Mouse (Mus musculus): ENCODE measurements around the gene Myo5c.
"Not testable (repeated sequence)": the region's sequence is repeated elsewhere in the genome, so short reads cannot be mapped to it uniquely, and the experiment has no call there.

Myo5c gene

DNA sequence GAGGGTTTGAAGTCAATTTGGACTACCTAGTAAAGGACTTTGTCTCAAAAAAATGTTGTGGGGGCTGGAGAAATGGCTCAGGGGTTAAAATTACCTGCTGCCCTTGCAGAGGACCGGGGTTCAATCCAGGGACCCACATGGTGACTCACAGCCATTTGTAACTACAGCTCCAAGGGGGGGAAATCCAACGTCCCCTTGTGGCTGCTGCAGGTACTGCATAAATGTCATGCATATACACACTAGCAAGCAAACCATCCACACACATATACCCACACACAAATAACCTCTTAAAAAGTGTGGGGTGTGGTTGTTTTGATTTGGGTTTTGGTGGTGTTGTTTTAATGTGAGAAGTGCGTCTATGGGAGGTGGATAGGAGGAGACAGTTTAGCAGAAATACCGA is 12.7 kb downstream of the Myo5c start:
- no peak for DNase-seq

DNA sequence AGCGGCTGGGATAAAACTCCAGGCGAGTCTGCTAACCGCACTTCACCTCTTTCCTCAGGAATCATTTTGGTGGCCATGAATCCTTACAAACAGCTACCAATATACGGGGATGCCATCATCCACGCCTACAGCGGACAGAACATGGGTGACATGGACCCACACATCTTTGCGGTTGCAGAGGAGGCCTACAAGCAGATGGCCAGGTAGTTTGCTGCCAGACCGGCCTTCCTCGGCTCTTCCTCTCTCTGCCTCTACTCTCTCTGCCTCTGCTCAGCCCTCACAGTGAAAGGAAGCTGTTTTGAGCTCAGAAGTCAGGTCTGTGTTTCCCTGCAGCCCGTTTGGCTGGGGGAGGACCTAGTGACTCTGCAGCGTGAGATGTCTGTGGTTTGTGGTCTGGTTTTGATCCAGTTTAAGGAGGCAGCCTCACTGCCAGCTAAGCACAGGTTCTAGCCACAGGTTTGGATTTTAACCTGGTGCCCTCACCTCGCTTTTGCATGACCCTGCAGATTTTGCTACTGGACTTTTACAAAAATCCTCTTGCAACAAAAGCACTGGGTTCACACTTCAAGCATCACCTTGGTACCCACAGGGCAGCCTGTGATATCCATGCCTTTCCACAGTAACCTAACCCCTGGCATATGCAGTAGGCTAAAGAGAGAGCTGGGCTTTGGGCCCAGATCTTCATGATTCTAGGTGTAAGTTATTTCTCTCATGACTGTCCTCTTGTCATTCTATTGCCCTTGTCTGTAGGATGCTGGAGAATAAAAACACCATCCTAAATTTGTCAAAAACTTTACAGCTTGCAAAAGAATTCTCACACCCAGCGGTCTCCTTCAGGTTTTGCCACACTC is 14.5 kb downstream of the Myo5c start:
- DNase-seq: no peak

DNA sequence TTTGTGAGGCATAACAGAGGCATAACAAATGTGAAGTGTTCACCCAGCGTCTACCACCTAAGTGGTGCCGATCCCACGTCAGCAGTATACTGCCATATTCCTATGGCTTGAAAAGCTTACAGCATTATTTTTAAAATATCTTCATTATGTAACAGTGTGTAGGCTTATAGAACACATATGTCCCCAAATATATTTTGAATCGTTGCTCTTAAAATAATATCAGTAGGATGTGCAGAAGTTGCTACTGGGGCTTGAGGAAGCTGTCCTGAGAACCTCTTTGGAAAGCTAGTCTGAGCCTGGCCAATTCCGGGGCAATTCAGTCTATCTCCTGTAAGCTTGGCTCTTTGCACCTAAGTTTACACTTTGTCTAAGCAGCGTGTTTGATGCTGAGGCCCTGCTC is 16.1 kb downstream of the Myo5c start:
- DNase-seq: no peak

DNA sequence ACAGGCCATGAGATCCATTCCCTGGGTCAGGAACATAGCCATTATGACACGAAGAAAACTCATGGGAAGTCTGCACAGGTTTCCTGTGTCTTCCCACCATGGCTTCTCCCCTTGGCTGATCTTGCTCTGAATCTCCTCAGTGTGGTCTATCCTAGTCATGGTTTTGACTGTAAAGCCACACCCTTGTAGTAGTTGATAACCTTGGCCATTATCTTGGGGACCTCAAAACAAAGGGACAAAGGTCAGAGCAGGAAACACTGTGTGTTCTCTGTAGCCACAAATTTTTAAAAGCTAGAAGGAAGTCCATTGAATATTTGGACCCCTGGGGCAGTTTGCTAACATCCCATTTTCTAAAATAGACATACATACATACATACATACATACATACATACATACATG is 16.5 kb downstream of the Myo5c start:
- DNase-seq: no peak

DNA sequence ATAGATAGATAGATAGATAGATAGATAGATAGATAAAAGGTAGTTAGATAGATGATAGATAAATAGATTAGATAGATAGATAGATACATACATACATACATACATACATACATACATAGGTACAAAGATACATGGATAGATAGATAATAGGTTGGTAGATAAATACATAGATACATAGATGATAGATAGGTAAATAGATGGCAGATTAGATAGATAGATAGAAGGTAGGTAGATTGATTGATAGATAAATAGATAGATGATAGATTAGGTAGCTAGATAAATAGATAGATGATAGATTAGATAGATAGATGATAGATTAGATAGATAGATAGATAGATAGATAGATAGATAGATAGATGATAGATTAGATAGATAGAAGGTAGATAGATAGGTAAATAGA is 17.1 kb downstream of the Myo5c start:
- no peak for DNase-seq

DNA sequence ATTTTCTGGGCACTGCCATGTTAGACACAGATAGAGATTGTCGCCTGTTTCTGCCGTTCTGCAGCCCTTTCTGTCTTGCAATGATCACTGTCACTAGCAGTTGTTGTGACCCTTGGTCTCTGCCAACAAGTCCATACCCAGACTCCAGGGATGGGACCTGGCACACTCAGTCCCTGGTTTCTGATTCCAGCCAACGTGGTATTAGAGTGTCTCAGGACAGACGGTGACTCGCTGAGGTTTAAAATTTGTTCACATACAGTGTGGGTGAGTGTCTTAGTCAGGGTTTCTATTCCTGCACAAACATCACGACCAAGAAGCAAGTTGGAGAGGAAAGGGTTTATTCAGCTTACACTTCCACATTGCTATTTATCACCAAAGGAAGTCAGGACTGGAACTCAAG is 21.3 kb downstream of the Myo5c start:
- not testable (repeated sequence) for DNase-seq

DNA sequence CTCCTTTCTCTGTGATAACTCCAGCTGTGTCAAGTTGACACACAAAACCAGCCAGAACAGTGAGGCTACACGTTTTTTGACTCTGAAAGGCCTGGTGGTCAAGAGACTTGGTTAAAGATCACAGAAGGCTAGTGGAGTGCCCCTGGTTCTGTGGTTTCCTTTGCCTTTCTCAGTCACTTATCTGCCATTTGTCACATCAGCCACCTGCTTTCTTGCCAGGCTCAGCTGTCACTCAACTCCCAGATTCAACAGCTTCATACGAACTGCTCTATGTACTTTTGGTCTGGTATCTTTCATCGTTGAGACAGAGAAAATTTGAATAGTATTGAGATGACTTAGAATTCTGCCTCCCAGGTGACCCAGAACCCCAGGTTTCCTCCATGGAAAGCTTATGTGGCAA is 21.9 kb downstream of the Myo5c start:
- no peak for DNase-seq

DNA sequence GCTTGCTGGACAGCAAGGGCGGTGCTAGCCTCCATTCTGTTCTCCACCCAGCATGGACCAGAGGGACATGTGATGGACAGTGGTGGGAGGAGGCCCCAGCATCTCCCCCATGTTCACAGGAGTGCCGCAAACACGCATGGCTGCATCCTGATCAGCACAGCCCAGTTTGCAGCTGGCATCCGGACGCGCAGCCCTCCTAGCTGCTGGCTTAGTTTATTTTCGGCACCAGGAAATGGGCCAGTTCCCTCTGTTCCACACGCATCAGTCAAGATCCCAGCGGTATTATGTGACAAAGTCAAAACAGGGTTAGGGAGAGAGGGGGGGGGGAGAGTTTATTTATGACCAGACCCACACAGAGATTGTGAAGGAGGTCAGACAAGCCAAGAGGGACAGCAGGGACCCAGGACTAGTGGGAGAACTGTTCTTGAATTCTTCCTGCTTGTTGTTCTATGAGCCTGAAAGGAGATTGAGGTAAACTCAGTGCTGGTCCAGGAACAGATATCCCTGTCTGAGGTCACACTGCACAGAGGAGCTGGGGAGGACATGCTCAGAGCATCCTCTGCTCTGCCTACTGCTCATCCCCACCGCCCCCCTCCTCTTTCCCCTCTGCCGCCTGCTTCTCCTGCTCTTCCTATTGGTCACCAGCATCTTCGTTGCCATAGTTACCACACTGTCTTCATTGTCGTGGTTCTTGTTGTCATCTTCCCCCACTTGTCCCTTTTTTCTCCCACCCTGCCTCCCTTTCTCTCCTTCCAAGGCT is 22.6 kb downstream of the Myo5c start:
- DNase-seq: peak; percentile 53

DNA sequence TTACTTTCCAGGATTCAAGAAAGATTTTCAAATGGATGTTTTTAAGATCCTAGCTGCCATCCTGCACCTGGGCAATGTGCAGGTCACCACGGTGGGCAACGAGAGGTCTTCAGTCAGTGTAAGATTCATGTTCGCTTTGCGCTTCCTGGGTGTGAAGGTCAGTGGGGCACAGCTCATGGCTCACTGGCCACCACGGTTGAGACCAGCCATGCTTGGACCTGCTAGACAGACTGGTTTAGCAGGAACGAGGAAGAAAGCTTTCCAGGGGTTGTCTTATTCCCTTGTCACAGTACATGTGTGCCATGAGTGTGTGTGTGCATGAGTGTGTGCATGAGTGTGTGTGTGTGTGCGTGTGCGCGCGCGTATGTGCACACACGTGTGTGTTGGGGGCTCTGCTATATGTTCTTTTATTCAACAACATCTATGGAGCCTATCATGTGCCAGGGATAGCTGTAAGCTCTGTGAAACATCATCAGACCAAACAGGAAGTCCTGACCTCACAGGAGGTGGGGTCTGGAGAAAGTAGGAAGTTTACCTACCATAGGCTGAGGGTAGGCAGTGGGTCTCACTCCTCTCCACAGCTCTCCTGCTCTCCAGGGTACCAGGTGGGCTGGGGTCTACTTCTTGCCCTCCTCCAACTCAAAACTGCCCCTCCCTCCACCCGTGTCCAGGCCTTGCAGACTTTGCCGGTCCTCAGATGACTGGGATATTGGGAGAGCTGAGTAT is 24.2 kb downstream of the Myo5c start:
- DNase-seq: no peak

DNA sequence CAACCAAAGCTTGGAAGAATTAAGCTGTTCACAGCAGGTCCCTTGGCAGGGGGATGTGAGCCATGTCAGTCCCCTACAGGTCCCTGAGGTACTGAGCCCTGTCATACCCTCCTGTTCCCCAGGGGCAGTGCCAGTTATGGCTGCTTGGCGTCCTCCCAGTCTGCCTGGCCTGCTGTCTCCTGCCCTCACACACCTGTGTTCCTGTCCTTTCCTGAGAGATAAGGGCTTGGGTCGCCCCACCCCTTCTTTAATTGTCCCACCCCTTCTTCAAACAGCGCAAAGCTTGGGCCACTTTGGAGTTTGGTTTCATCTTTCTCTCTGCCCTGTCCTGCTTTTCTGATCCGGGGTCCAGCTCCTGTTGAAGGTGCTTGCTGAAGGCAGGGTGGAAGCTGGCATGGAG is 27.0 kb downstream of the Myo5c start:
- no peak for DNase-seq

DNA sequence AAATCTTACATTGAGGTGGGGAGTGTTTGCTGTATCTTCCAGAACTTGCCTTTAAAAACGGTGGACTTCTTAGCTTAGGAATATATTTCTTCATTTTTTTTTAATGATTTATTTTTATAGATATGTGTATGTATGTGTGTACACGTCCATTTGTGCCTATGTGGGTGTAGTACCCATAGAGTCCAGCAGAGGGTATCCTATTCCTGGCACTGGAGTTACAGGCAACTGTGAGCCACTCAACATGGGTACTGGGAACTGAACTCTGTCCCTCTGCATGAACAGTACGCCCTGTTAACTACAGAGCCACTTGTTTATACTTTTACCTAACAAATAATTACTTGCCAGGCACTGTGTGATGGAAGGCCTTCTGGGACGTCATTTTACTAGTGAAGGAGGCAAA is 27.8 kb downstream of the Myo5c start:
- no peak for DNase-seq

DNA sequence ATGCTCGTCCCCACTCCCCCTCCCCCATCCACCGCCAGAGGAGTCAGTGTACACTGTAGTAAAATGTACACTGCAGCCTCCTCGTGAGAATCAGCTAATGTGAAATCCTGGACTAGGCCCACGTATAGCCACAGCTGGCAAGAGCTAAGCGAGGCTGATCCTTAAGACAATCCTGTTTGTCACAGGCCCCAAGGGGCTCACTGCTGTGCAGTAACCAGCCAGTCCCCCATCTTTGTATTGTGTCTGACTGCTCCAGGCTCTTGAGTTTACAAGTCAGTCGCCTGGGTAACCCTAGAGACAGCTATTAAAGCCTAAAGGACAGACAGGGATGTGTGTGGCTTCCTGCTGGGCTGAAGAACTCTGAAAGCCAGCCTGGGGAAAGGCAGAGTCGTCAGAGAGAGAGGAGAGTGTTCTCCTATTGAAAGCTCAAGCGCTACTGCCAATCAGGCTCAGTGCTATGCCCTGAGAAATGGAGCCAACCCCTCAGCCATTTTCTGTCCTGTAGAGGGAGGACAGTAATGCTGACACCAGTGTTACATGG is 29.6 kb downstream of the Myo5c start:
- no peak for DNase-seq

DNA sequence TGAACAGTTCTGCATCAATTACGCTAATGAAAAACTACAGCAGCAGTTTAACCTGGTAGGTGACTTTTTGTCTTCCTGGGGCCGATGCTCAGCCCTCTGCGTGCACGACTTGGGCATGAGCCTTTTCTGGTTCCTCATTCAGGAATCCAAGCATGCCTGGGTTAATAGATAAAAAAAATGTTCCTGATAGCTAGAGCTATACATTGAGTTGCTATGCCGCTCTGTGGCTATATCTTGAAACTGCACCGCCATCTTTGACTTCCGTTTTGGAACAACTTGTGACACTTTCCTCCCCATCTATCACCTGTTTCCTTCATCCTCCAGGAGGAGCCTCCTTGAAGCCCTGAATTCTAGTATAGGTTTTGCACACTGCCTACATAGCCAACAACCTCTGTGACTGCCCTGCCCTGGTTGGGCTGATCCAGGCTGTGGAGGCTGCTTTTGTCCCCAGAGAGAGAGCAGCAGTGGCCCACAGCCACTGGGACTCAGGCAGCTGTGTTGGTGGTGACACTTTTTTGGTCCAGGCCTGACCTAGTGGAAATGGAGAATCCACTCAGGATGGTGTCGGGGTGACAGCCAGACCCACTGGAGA is 30.5 kb downstream of the Myo5c start:
- peak; percentile 16 for DNase-seq

DNA sequence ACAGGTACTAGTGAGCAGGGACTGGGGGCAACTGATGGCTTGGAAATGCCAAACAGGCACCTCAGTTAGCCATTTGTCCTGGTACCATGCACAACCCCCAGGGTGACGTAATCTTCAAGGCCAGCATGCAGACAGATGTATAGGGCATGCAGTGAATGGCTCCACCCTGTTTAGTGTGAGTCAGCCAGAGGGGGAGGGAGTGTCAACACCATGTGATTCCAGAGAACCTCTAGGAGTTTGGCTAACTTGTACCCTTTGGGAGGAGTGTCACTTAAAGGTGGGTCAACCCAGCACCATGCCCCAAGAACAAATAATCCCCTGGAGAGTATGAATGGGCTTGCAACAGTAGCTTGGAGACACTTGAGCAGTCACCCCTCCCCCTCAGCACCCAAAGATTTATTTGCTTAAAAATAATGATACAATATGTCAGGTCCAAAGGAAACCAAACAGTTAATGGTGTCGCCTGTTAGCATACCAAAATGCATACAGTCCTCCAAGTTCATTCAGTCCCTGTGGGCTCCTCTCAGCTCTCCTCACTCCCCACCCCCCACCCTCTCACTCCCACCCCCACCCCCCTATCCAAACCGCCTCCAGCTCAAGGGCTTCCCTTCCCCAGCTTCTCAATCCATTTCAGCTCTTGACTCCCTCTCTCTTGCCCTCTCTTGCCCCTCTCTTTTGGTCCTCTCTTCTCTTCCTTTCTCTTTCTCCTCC is 32.3 kb downstream of the Myo5c start:
- DNase-seq: peak; percentile 86

DNA sequence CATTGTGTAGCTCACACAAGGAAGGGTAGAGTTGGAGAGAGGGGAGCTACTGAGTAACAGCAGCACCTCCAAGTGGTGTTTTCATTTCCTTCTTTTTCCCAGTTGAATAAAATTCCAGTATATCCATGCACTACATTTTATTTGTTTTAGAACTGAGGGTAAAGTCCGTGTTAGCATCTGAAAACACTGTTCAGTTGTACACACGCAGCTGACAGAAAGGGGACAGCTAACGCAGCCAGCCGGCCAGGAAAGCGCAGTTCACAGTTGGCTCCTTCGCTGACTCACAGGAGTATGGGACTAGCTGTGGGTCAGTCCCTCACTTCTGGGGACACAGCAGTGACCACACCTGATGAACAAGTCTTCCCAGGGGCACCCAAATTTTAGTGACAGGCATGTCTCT is 35.3 kb downstream of the Myo5c start:
- no peak for DNase-seq

DNA sequence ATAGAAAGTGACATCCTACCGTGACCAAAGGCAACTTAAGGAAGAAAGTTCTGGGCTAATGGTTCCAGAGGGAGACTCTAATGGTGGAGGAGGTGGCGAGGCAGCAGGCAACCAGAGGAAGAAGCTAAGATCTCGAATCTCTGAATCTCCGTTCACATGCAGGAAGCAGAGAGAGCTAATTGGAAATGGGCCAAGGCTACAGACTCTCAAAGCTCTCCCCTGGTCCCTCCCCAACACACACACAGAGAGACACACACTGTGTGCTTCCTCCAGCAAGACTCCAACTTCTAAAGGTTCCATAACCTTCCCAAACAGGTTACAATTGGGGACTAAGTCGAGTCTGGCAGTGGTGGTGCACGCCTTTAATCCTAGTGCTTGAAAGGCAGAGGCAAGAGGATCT is 38.6 kb downstream of the Myo5c start:
- DNase-seq: no peak

DNA sequence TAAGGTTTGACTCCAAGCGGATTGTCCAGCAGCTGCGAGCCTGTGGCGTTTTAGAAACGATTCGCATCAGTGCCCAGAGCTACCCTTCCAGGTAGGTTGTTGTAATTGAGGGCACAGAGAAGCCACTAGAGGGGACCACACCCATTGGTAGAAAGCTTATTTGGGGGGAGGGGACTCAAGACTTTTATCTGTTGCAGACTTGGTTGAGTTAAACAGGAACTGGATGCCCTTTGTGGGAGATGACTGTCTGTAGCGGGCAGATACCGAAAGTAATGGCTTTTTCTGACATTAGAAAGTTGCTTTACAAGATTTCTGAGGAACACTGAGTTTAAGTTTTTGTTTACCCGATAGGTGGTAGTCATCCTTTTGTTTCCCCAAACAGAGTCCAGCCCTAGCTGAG is 39.7 kb downstream of the Myo5c start:
- no peak for DNase-seq

DNA sequence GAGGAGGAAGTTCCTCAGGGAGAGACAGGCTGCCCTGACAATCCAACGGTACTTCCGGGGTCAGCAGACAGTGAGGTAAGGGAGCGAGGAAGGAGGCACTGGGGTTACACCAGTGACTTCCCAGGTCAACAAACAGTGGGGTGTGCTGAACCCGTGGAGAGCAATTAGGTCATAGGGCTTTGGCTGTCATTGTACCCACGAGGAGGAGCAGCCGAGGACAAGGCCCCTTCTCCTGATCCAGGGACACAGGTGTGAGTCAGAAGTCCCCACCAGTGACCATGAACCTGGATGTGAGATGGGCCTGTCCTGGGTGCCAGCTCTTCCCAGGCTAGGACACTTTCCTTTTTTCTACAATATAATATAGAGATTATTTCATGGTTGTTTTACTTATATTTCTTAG is 41.8 kb downstream of the Myo5c start:
- DNase-seq: no peak

DNA sequence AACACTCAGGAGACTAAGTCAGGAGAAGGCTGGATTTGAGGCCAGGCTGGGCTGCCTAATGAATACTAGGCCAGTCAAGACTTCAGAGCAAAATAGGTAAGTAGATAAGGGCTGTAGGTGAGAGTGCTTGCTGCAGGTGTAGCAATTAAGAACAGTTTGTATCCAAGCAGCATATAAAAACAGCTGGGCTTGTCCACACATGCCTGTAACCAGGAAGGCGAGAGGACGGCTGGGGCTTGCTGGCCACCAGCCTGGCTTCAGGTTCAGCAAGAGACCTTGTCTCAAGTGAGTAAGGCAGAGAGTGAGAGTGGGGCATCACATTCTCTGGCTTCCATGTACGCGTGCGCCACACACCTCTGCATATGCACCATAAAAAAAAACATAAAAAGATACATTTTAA is 42.7 kb downstream of the Myo5c start:
- DNase-seq: no peak

DNA sequence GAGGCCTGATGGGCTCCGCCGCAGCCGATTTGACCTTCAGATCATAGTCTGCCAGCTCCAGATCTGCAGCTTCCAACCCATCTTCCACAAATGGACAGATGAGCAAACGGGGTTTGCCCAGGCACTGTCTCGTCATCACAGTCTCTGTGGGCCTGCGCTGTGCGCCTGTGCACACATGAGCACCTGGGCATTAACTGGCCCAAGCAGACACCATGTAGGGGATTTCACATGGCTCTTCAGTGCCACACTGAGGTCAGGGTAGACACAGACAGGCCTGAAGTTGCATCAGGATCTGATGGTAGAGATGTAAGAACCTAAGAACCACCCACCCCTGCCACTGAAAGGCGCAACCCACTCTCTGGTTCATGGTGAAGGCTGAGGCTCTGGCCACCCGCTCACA is 43.2 kb downstream of the Myo5c start:
- no peak for DNase-seq

DNA sequence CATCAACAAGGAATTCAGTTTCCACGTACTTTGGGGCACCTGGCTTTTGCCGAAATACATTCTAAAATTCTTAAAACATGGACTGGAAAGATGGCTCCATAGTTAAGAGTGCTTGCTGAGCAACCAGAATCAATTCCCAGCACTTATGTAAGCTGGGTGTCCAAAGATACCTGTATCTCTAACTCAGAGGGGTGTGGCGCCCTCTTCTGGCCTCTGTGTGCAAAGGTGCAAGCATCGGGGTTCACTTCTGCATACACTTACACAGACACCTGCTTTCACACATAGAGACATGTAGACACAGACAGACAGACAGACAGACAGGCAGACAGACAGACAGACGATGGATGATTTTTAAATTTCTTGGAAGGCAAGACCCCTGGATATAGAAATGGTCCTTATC is 49.0 kb downstream of the Myo5c start:
- peak; percentile 79 for DNase-seq

DNA sequence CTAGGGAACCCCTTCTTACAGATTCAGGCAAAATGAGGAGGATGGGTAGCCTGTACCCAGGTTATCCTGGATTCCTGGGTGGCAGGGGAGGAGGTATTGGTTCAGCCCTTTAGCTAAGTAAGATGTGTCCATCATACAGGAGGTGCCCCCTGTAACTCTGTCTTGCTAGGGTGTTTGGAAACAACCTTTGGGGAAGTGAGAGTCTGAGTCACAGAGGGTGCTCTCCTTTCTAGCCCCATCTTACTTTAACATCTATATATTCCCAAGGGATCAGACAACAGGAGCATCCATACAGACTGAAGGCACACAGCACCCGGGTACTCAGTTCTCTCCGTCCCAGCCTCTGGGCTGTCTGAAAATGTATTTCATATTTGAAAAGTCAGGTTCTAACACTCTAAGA is 50.4 kb downstream of the Myo5c start:
- DNase-seq: no peak
